Mouse (Mus musculus) thymus, adult 2 months (tissue): ENCODE data around the gene Morc3. TPM values are rescaled to one million over a fixed set of nuclear protein-coding genes. Genes with fewer than 3 reads are reported as not detected.

Experiments
- DNase-seq: peaks from one replicate; pipeline ENCODE4 v3.0.0; 2021
- H3K27ac ChIP-seq: fragments of 200-500 bp; 2 replicates; pipeline ENCODE4 v1.5.1; 2012; ENCODE audit warnings: low read length, control low read depth; ENCODE audit not compliant: control insufficient read depth, insufficient read depth
- H3K27me3 ChIP-seq: fragments of 200-500 bp; 2 replicates; pipeline ENCODE4 v1.6.1; 2012; ENCODE audit warnings: mild to moderate bottlenecking, low read length, moderate library complexity, mixed read lengths; ENCODE audit not compliant: control insufficient read depth, insufficient read depth
- H3K36me3 ChIP-seq: fragments of 200-500 bp; 2 replicates; pipeline ENCODE4 v1.6.1; 2012; ENCODE audit warnings: mild to moderate bottlenecking, low read length, moderate library complexity; ENCODE audit not compliant: control insufficient read depth, insufficient read depth
- H3K4me1 ChIP-seq: fragments of 200-500 bp; replicated peaks from 2 replicates; pipeline ENCODE4 v1.6.1; 2012; ENCODE audit warnings: low read length; ENCODE audit not compliant: control insufficient read depth, insufficient read depth
- H3K4me3 ChIP-seq: fragments of 200-500 bp; 2 replicates; pipeline ENCODE4 v1.5.1; 2012; ENCODE audit warnings: mild to moderate bottlenecking, low read length, control low read depth, moderate library complexity; ENCODE audit not compliant: control insufficient read depth, insufficient read depth
- CTCF ChIP-seq: fragments of 200-500 bp; IDR thresholded peaks from 2 replicates; pipeline ENCODE4 v1.5.1; 2012; ENCODE audit warnings: mild to moderate bottlenecking, control low read depth, low read length, moderate library complexity, borderline replicate concordance; ENCODE audit not compliant: control insufficient read depth, poor library complexity, insufficient read depth; ENCODE audit errors: extremely low read depth
- POLR2A ChIP-seq: fragments of 200-500 bp; IDR thresholded peaks from 2 replicates; pipeline ENCODE4 v1.6.1; 2012; ENCODE audit warnings: mild to moderate bottlenecking, low read length, control low read depth, moderate library complexity; ENCODE audit not compliant: control insufficient read depth, poor library complexity, insufficient read depth; ENCODE audit errors: extremely low read depth
- WGBS: fragments of 180-500 bp; shearing (Covaris S2); methylation state at CpG from one replicate; pipeline ENCODE4 v1.1.7; 2018; 5-methylcytosine and 5-hydroxymethylcytosine counted together
- polyA plus RNA-seq: library from polyadenylated mRNA; depleted of rRNA; stranded (reverse); fragments of >200 nt; gene quantifications from 2 replicates; pipeline ENCODE4 v1.2.3, GENCODE M21; 2012; rRNA removed

Gene Morc3
- 16.7 and 17.4 TPM in 2 replicates for polyA plus RNA-seq

- WGBS: 12% methylated on average over 55 of the region's 55 CpGs
Observed at GRCm38 (mm10) chr16:93831627-93832395, at the start of gene Morc3. TSS of gene Morc3 (plus strand) at chr16:93832121.

GRCm38 (mm10) chr16:93784175-93784574 is 47.7 kb upstream of the Morc3 start:
- TF ChIP-seq CTCF: no peak
- TF ChIP-seq POLR2A: no peak
- 95% methylated on average over 7 of the region's 7 CpGs for WGBS

More at GRCm38 (mm10) chr16:93831627-93832395, at the start of gene Morc3:
- Histone ChIP-seq H3K4me1 (peaks cover 4% of the 10 kb centered on the region; the same call in 1 of the 2 replicates), H3K4me3 (peak within 1 kb of the TSS; percentile 95), H3K27ac (peak within 1 kb of the TSS; percentile 26), H3K36me3 (no peaks in the 10 kb centered on the region), H3K27me3 (no peaks in the 10 kb centered on the region)
- TF ChIP-seq POLR2A (peak; percentile 94), CTCF (peak; percentile 65)
- peak; percentile 100 for DNase-seq

GRCm38 (mm10) chr16:93785805-93786204 is 46.1 kb upstream of the Morc3 start:
- DNase-seq: peak; percentile 47
- 64% methylated on average over 9 of the region's 9 CpGs for WGBS
- H3K4me3 ChIP-seq: no peak overlapping the region
- H3K36me3 ChIP-seq: no peaks in the 10 kb centered on the region
- peaks cover 25% of the 10 kb centered on the region for H3K4me1 ChIP-seq
- TF ChIP-seq POLR2A (no peak), CTCF (peak; percentile 73; the same call in 1 of the 2 replicates)
- H3K27ac ChIP-seq: no peak overlapping the region
- no peaks in the 10 kb centered on the region for H3K27me3 ChIP-seq

More at GRCm38 (mm10) chr16:93784175-93784574, 47.7 kb upstream of the Morc3 start:
- H3K27ac ChIP-seq: no peak overlapping the region
- peaks cover 35% of the 10 kb centered on the region for H3K4me1 ChIP-seq
- H3K36me3 ChIP-seq: no peaks in the 10 kb centered on the region
- no peaks in the 10 kb centered on the region for H3K27me3 ChIP-seq
- H3K4me3 ChIP-seq: no peak overlapping the region
- DNase-seq: no peak

GRCm38 (mm10) chr16:93788388-93788787 is 43.5 kb upstream of the Morc3 start:
- 98% methylated on average over 4 of the region's 4 CpGs for WGBS
- no peak for TF ChIP-seq POLR2A
- TF ChIP-seq CTCF: no peak
- Histone ChIP-seq H3K4me3 (no peak overlapping the region), H3K4me1 (peaks cover 14% of the 10 kb centered on the region), H3K27ac (no peak overlapping the region), H3K36me3 (no peaks in the 10 kb centered on the region), H3K27me3 (no peaks in the 10 kb centered on the region)
- no peak for DNase-seq

- H3K4me1 ChIP-seq: peaks cover 14% of the 10 kb centered on the region
- no peak for DNase-seq
- no peaks in the 10 kb centered on the region for H3K27me3 ChIP-seq
- no peak for TF ChIP-seq POLR2A
- TF ChIP-seq CTCF: no peak
- no peaks in the 10 kb centered on the region for H3K36me3 ChIP-seq
- 88% methylated on average over 8 of the region's 8 CpGs for WGBS
- H3K4me3 ChIP-seq: no peak overlapping the region
- no peak overlapping the region for H3K27ac ChIP-seq
Observed at GRCm38 (mm10) chr16:93788881-93789280, 43.0 kb upstream of the Morc3 start.

GRCm38 (mm10) chr16:93789971-93790755 is 41.8 kb upstream of the Morc3 start:
- Histone ChIP-seq H3K4me3 (no peak overlapping the region), H3K36me3 (no peaks in the 10 kb centered on the region), H3K27me3 (no peaks in the 10 kb centered on the region), H3K27ac (no peak overlapping the region), H3K4me1 (peaks cover 14% of the 10 kb centered on the region)
- no peak for TF ChIP-seq POLR2A
- TF ChIP-seq CTCF: no peak
- no peak for DNase-seq
- WGBS: 93% methylated on average over 5 of the region's 5 CpGs
